Mouse (Mus musculus): ENCODE data around the gene Galnt18. TPM values are rescaled to one million over a fixed set of nuclear protein-coding genes. Genes with fewer than 3 reads are reported as not detected.

Gene Galnt18
- polyA plus RNA-seq, 1 experiment from 2014 or later, result 20.5 TPM

DNA sequence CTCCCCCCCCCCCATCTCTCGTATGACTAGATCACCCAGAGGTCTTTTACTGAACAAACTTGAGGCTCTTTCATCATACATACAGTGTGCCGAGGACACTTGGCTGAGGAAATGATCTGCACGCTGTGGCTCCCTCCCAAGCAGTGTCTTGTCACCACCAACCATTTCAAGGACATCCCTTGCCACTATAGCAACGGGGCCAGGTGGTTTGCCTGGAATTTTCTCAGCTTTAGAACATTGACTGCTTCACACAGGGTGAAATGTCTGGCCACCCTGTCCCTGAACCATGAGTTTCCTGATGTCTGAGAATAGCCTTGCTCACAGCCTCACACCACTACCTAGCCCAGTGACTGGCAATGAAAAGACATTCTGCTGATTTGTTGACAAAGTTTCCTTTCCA is 176.6 kb downstream of the Galnt18 start:
- Histone ChIP-seq H3K36me3 (ENCODE audit: control insufficient read depth, insufficient read depth, low read length) (no peaks in the 10 kb centered on the region), H3K27ac (replicated peaks) (no peak overlapping the region), H3K4me2 (replicated peaks; ENCODE audit: low read depth) (no peak overlapping the region), H3K4me3 (ENCODE audit: low read depth, low read length) (no peak overlapping the region), H3K27me3 (ENCODE audit: control insufficient read depth, insufficient read depth, low read length) (no peaks in the 10 kb centered on the region), H3K9me3 (ENCODE audit: control insufficient read depth, low read length) (no peaks in the 10 kb centered on the region), H3K9ac (ENCODE audit: low read length) (no peak overlapping the region), H3K4me1 (replicated peaks; ENCODE audit: control insufficient read depth, insufficient read depth) (no peaks in the 10 kb centered on the region)
- DNase-seq (ENCODE audit: low spot score), result no peak
- TF ChIP-seq EP300 (optimal IDR thresholded peaks at IDR 0.05) (no peak), CTCF (IDR thresholded peaks at IDR 0.05; ENCODE audit: low read depth) (no peak)
- no peak for ATAC-seq (ENCODE audit: low FRiP score, low TSS enrichment)
- WGBS, result 67% methylated on average over 4 of the region's 4 CpGs

- Histone ChIP-seq H3K4me2 (replicated peaks; ENCODE audit: low read depth) (no peak overlapping the region), H3K4me3 (ENCODE audit: low read depth, low read length) (no peak overlapping the region), H3K9ac (ENCODE audit: low read length) (no peak overlapping the region), H3K9me3 (ENCODE audit: control insufficient read depth, low read length) (no peaks in the 10 kb centered on the region), H3K27me3 (ENCODE audit: control insufficient read depth, insufficient read depth, low read length) (no peaks in the 10 kb centered on the region), H3K27ac (replicated peaks) (no peak overlapping the region), H3K4me1 (replicated peaks; ENCODE audit: control insufficient read depth, insufficient read depth) (no peaks in the 10 kb centered on the region), H3K36me3 (ENCODE audit: control insufficient read depth, insufficient read depth, low read length) (no peaks in the 10 kb centered on the region)
- TF ChIP-seq EP300 (optimal IDR thresholded peaks at IDR 0.05) (no peak), CTCF (IDR thresholded peaks at IDR 0.05; ENCODE audit: low read depth) (no peak)
- ATAC-seq (ENCODE audit: low FRiP score, low TSS enrichment) (no peak), DNase-seq (ENCODE audit: low spot score) (no peak)
- 56% methylated on average over 4 of the region's 4 CpGs for WGBS
Measured at GRCm38 (mm10) chr7:111601339-111602067, 178.3 kb downstream of the Galnt18 start.

- WGBS, result 60% methylated on average over 6 of the region's 6 CpGs
- Histone ChIP-seq H3K27ac (replicated peaks) (no peak overlapping the region), H3K4me3 (ENCODE audit: low read depth, low read length) (no peak overlapping the region), H3K27me3 (ENCODE audit: control insufficient read depth, insufficient read depth, low read length) (no peaks in the 10 kb centered on the region), H3K4me2 (replicated peaks; ENCODE audit: low read depth) (no peak overlapping the region), H3K9ac (ENCODE audit: low read length) (no peak overlapping the region), H3K9me3 (ENCODE audit: control insufficient read depth, low read length) (no peaks in the 10 kb centered on the region), H3K4me1 (replicated peaks; ENCODE audit: control insufficient read depth, insufficient read depth) (no peaks in the 10 kb centered on the region), H3K36me3 (ENCODE audit: control insufficient read depth, insufficient read depth, low read length) (no peaks in the 10 kb centered on the region)
- DNase-seq (ENCODE audit: low spot score), result no peak
- TF ChIP-seq EP300 (optimal IDR thresholded peaks at IDR 0.05) (no peak), CTCF (IDR thresholded peaks at IDR 0.05; ENCODE audit: low read depth) (no peak)
- ATAC-seq (ENCODE audit: low FRiP score, low TSS enrichment), result no peak
Measured at GRCm38 (mm10) chr7:111600756-111601155, 179.0 kb downstream of the Galnt18 start.

DNA sequence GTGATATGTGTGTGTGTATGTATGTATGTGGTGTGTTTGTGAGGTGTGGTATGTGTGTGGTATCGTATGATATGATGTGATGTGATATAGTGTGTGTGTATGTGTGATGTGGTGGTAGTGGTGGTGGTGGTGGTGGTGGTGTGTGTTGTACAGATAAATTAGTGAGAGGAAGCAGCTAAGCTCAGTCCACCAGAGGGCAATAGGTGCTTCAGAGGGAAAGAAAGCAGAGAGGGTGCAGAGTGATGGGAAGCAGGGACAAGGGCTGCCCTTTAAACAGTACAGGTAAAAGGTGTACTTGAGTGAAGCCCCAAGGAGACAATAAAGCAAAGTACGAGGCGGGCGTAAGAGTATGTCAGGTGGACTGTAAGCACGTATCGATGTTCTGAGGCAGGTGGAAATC is 186.1 kb downstream of the Galnt18 start:
- Histone ChIP-seq H3K9me3 (ENCODE audit: control insufficient read depth, low read length) (no peaks in the 10 kb centered on the region), H3K9ac (ENCODE audit: low read length) (no peak overlapping the region), H3K4me1 (replicated peaks; ENCODE audit: control insufficient read depth, insufficient read depth) (no peaks in the 10 kb centered on the region), H3K4me3 (ENCODE audit: low read depth, low read length) (no peak overlapping the region), H3K27me3 (ENCODE audit: control insufficient read depth, insufficient read depth, low read length) (no peaks in the 10 kb centered on the region), H3K4me2 (replicated peaks; ENCODE audit: low read depth) (no peak overlapping the region), H3K36me3 (ENCODE audit: control insufficient read depth, insufficient read depth, low read length) (no peaks in the 10 kb centered on the region), H3K27ac (replicated peaks) (no peak overlapping the region)
- WGBS, result 69% methylated on average over 6 of the region's 6 CpGs
- TF ChIP-seq CTCF (IDR thresholded peaks at IDR 0.05; ENCODE audit: low read depth) (peak; percentile 50), EP300 (optimal IDR thresholded peaks at IDR 0.05) (no peak)
- ATAC-seq (ENCODE audit: low FRiP score, low TSS enrichment) (no peak; the same call in 1 of the 2 replicates), DNase-seq (ENCODE audit: low spot score) (no peak)

DNA sequence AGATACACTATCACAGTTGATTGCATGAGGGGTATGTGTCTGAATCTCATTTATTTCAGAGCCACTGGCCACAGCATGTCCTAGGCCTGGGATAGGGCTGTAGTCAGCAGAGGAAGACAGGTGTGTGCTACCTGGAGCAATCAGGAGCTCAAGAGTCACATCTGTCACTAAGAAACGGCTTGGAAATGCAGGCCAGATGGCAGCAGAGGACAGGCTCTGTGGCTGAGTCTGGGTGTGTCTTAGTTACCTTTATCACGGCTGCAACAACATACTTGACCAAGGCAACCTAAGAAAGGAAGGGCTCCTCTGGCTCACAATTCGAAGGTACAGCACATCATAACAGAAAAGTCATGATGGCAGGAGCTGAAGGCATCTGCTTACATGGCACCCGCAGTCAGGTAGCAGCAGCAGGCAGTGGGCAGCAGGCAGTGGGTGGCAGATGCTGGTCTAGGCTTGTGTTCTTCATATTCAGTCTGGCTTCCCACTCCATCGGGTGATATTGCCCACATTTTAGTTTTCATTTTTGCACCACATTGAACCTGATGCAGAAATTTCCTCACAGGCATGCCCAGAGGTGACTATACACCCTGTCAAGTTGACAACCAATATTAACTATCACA is 190.2 kb downstream of the Galnt18 start:
- WGBS, result 66% methylated on average over 5 of the region's 5 CpGs
- Histone ChIP-seq H3K27me3 (ENCODE audit: control insufficient read depth, insufficient read depth, low read length) (no peaks in the 10 kb centered on the region), H3K27ac (replicated peaks) (no peak overlapping the region), H3K9me3 (ENCODE audit: control insufficient read depth, low read length) (no peaks in the 10 kb centered on the region), H3K4me2 (replicated peaks; ENCODE audit: low read depth) (no peak overlapping the region), H3K36me3 (ENCODE audit: control insufficient read depth, insufficient read depth, low read length) (no peaks in the 10 kb centered on the region), H3K4me3 (ENCODE audit: low read depth, low read length) (no peak overlapping the region), H3K4me1 (replicated peaks; ENCODE audit: control insufficient read depth, insufficient read depth) (no peaks in the 10 kb centered on the region), H3K9ac (ENCODE audit: low read length) (no peak overlapping the region)
- peak; percentile 62 for DNase-seq (ENCODE audit: low spot score)
- peak; percentile 63 for TF ChIP-seq CTCF (IDR thresholded peaks at IDR 0.05; ENCODE audit: low read depth)
- no peak for TF ChIP-seq EP300 (optimal IDR thresholded peaks at IDR 0.05)
- ATAC-seq (ENCODE audit: low FRiP score, low TSS enrichment), result peak; percentile 64

DNA sequence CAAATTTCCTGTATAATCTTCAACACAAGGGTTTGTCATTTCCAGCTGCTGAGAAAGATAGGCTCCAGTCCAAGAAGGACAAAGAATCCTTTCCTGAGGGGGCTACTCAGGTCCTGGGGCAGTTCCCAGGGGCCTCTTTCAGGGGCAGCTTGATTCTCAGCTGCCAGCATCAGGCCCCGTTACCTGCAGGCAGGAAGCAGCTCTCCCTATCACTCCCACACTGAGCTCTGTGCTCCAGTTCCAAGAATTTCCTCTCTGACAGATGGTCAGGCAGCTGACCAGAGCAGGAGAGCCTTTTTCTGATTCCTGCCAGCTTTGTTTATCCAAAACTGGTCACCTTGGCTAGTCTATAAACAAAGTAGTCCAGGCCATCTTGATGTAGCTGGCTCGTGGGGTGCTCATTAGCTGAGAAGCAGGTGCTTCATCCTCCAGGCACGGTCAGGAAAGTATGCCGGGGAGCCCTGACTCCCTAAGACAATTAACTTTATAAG is 191.4 kb downstream of the Galnt18 start:
- no peak for DNase-seq (ENCODE audit: low spot score)
- 48% methylated on average over 4 of the region's 4 CpGs for WGBS

More for the DNA sequence above, 191.4 kb downstream of the Galnt18 start:
- no peak for ATAC-seq (ENCODE audit: low FRiP score, low TSS enrichment)
- Histone ChIP-seq H3K4me3 (ENCODE audit: low read depth, low read length) (no peak overlapping the region), H3K9ac (ENCODE audit: low read length) (no peak overlapping the region), H3K4me2 (replicated peaks; ENCODE audit: low read depth) (no peak overlapping the region), H3K27ac (replicated peaks) (no peak overlapping the region), H3K36me3 (ENCODE audit: control insufficient read depth, insufficient read depth, low read length) (no peaks in the 10 kb centered on the region), H3K4me1 (replicated peaks; ENCODE audit: control insufficient read depth, insufficient read depth) (no peaks in the 10 kb centered on the region), H3K27me3 (ENCODE audit: control insufficient read depth, insufficient read depth, low read length) (no peaks in the 10 kb centered on the region), H3K9me3 (ENCODE audit: control insufficient read depth, low read length) (no peaks in the 10 kb centered on the region)
- no peak for TF ChIP-seq EP300 (optimal IDR thresholded peaks at IDR 0.05)
- no peak for TF ChIP-seq CTCF (IDR thresholded peaks at IDR 0.05; ENCODE audit: low read depth)
